Mouse (Mus musculus): ENCODE measurements around the gene Hcrtr2.

Hcrtr2 gene

GRCm38 (mm10) chr9:76235945-76236503 lies 87.6 kb downstream of the Hcrtr2 start:
- no peak for DNase-seq (ENCODE audit: low spot score in 2 of 2)

GRCm38 (mm10) chr9:76234899-76235298 lies 88.8 kb downstream of the Hcrtr2 start:
- DNase-seq (ENCODE audit: low spot score in 2 of 2) = no peak

- peak in 1 of 2 experiments; percentile 3 for DNase-seq (ENCODE audit: low spot score in 2 of 2)
These were observed 93.3 kb downstream of the Hcrtr2 start for GRCm38 (mm10) chr9:76230400-76230799.

GRCm38 (mm10) chr9:76217178-76217975 lies 106.3 kb downstream of the Hcrtr2 start:
- DNase-seq (ENCODE audit: low spot score in 2 of 2) = no peak

- DNase-seq (ENCODE audit: low spot score in 2 of 2) = no peak
These were observed 109.0 kb downstream of the Hcrtr2 start for GRCm38 (mm10) chr9:76214678-76215077.

GRCm38 (mm10) chr9:76213557-76213956 lies 110.1 kb downstream of the Hcrtr2 start, which contains the start of gene Gfral:
TSS of gene Gfral (minus strand) at chr9:76213657.
- DNase-seq (ENCODE audit: low spot score in 2 of 2) = no peak

GRCm38 (mm10) chr9:76196917-76197316 lies 126.7 kb downstream of the Hcrtr2 start:
- DNase-seq (ENCODE audit: low spot score in 2 of 2) = no peak

- DNase-seq (ENCODE audit: low spot score in 2 of 2) = no peak
These were observed 144.4 kb downstream of the Hcrtr2 start for GRCm38 (mm10) chr9:76179221-76179620.

Data from spleen, postnatal 36 days (tissue).